Mouse (Mus musculus): ENCODE results near the gene B4galt7.

- no peak for TF ChIP-seq MYOD1 (IDR thresholded peaks at IDR 0.05; ENCODE audit: control insufficient read depth, insufficient read length, low read depth)
- TF ChIP-seq MYOG (IDR thresholded peaks at IDR 0.05; ENCODE audit: control insufficient read depth, extremely low read depth, insufficient read length), result no peak
These were observed 7.4 kb downstream of the B4galt7 start for GRCm38 (mm10) chr13:55606899-55607623.
